Mouse (Mus musculus) heart, adult 9 months (tissue): ENCODE results near the gene Llgl2.

Source experiments
- DNase-seq, 2 experiments: peaks; one replicate each; pipeline ENCODE4 v3.0.0; 2022; ENCODE audit warnings: low spot score in 2 of 2

Gene Llgl2

DNA sequence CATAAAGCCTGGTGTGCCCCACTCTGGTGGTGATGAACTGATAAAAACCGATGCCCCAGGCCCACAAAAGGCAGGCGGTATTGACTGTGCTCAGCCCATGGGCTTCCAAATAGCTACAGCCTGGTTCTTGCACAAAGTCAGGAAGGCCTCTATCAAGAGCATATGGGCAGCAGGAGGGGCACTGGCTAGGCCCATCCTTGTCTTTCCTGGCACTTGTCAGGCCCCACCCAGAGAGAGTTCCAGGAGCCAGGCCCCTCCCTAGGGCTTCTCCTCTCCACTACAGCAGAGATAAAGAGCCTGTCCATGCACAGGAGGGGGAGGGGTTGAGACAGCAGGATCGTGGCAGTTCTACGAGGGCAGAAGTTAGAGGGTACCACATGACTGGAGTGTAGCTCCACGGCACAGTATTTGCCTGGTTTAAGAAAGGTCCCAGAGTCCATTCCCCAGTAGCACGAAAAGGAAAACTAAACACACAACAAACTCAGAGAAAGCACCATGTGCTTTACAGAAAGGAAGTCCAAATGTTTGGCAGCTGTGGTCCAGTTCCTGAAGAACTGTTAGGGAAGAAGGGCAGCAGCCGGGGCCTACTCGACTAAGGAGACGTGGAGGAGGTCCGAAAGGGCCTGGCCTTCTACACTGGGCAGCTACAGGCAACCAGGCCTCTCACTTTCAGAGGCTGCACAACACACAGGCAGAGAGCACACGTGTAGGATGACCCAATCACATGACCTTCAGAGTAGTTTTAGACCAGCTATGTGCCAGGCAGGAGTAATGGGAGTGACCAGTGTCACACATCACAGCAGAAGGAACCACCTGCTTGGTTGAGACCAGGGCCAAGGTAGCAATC, 79.8 kb downstream of the Llgl2 start:
- DNase-seq, result peak; percentile 71 to 74

DNA sequence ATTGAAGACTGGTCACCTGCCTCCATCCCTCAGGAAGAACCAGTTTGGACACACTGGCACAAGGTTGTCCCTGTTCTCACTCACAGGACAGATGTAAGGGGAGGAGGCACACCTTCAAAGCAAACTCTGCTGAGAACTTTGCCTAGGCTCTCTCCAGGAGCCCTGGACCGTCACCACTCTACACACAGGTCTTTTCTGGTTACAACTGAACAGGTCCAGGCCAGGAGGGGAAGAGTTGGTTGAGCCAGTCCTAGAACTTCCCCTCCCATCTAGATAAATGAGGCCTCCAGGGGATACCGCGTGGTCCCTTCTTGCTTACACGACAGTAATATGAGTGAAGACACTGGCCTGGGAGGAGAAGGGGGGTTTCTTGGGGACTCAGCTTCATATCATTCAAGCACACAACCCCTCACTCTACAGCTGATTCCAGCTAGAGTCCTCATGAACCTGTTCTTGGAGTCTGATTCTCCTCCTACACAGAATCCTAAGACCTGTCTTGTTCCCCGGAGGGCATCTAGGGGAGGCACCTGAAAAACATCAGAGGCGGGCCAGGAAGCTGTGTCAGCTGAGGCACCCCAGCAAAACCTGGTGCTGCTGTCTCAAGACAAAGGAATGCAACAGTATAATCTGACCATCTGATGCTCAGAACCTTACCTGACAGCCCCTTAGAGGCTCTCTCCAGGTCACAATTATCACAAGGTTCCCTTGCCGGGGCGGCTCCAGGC, 80.5 kb downstream of the Llgl2 start:
- DNase-seq, result no peak
